Comparison of ENCODE assay signal across 20 mouse cellular contexts in the genomic region with DNA sequence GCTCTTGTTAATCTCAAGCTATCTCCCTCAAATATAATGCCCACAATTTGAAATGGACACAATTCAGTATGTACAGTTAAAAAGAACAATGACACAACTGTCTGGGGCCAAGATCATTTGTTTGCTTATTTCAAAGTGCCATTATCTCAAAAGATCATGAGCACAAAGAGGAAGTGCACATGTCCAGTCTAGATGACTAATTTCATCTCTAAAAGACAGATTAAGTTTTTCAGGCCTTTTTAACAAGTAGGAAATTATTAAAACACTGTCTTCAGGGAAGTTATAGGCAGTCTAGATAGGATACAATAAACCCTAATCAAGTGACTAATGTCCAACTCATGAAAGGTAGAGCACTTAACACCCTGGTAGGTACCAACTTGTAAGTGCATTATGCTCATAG.
"Had no signal": no experiment of that assay in that cellular context is flagged by ENCODE, and none has a peak within 500 bp of the region (broad histone marks: within the 10 kb centered on the region; RNA-seq: fewer than 3 reads in every experiment).

No protein-coding gene starts in this region.

- H3K4me1 ChIP-seq: midbrain, embryonic 10.5 days; midbrain, embryonic 12.5 days; neural tube, embryonic 13.5 days; neural tube, embryonic 15.5 days had no signal

- ATAC-seq: midbrain, embryonic 16.5 days had no signal

- H3K9ac ChIP-seq: lung, embryonic 14.5 days; midbrain, embryonic 12.5 days; neural tube, embryonic 13.5 days; neural tube, embryonic 15.5 days had no signal

- H3K27me3 ChIP-seq: megakaryocyte, embryonic 14.5 days; midbrain, embryonic 12.5 days; neural tube, embryonic 13.5 days; neural tube, embryonic 15.5 days had no signal

- H3K27ac ChIP-seq: midbrain, embryonic 10.5 days; midbrain, embryonic 12.5 days; neural tube, embryonic 13.5 days; neural tube, embryonic 15.5 days had no signal

- H3K4me2 ChIP-seq: lung, embryonic 14.5 days; midbrain, embryonic 12.5 days; neural tube, embryonic 13.5 days; neural tube, embryonic 15.5 days had no signal

- H3K4me3 ChIP-seq: megakaryocyte, embryonic 14.5 days; midbrain, embryonic 10.5 days; midbrain, embryonic 12.5 days; myocyte; neural tube, embryonic 13.5 days; neural tube, embryonic 15.5 days had no signal

- DNase-seq: lung, adult 18-20 months; lung, embryonic 14.5 days; lung, postnatal 10 days; lung, postnatal 4 days; midbrain, embryonic 14.5 days; retina, postnatal 1 day; right cerebral cortex, adult 18-20 months; right cerebral cortex, postnatal 25 days; right cerebral cortex, postnatal 4 days; spleen, adult 18-20 months; thymus, adult 18-20 months; thymus, postnatal 14 days; thymus, postnatal 36 days had no signal

- H3K9me3 ChIP-seq: megakaryocyte, embryonic 14.5 days; midbrain, embryonic 10.5 days; midbrain, embryonic 12.5 days; neural tube, embryonic 13.5 days; neural tube, embryonic 15.5 days had no signal
